In the genomic region with DNA sequence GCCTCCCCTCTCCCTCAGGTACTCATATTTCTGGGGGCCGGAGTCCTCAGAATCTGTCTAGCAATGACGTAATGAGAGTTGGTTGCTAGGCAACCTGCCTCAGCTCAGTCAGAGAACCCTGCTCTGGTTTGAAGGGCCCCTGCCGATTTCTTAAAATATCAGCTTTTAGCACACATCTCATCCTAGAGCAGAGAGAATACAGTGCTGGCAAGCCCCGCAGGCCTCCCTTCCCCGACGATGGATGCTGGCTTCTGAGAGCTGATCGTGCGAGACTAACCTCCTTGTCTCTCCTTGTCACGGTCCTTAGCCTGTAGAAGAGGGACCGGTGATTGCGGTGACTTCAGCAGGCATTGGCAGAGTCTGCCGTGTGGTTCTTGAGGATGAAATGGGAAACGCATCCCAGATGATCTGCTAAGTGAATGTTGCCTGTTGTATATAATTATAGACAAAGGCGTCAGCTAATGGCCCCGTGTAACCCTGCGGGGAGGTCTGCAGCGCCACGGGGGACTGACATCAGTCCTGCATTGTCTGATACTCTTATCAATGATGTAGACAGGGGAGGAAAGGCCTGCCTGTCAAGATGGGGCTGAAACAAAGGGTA, we compare ENCODE assay signal across 9 mouse cellular contexts.
DNase-seq lines count a peak whose midpoint lies in the region; ATAC-seq and TF ChIP-seq lines count a peak whose summit lies in the region.
"Had no signal": no experiment of that assay in that cellular context is flagged by ENCODE, and none has a peak within 500 bp of the region (broad histone marks: within the 10 kb centered on the region; RNA-seq: fewer than 3 reads in every experiment).

No protein-coding gene starts in this region.

- H3K4me3 ChIP-seq in lung, postnatal 0 days (ENCODE audit: low read depth, low read length), result no peak overlapping the region
- peak overlapping the region; percentile 36 for H3K4me3 ChIP-seq in hindbrain, embryonic 10.5 days
- H3K4me3 ChIP-seq in intestine, embryonic 16.5 days (ENCODE audit: low read length), result no peak overlapping the region
- H3K4me3 ChIP-seq: erythroblast, embryonic 14.5 days had no signal

- TF ChIP-seq CTCF in lung, postnatal 0 days (IDR thresholded peaks at IDR 0.05), result no peak

- no peak for DNase-seq in lung, postnatal 0 days (ENCODE audit: low spot score)
- no peak for DNase-seq in lung, postnatal 25 days (ENCODE audit: low spot score)
- DNase-seq in hindbrain, embryonic 10.5 days (ENCODE audit: low spot score), result peak; percentile 71
- peak; percentile 74 to 75 for DNase-seq in left cerebral cortex, postnatal 36 days (ENCODE audit: low spot score in 2 of 2)
- DNase-seq in right cerebral cortex, postnatal 10 days (ENCODE audit: low spot score in 2 of 2), result peak; percentile 87 to 93
- no peak for DNase-seq in thymus, adult 18-20 months
- DNase-seq in gastrocnemius, adult 18-20 months (ENCODE audit: low spot score), result no peak

- WGBS in lung, postnatal 0 days, result 27% methylated on average over 18 of the region's 18 CpGs
- WGBS in hindbrain, embryonic 10.5 days, result 13% methylated on average over 18 of the region's 18 CpGs
- WGBS in intestine, embryonic 16.5 days, result 39% methylated on average over 18 of the region's 18 CpGs

- no peaks in the 10 kb centered on the region for H3K27me3 ChIP-seq in lung, postnatal 0 days (replicated peaks; ENCODE audit: insufficient read depth, low read length)
- H3K27me3 ChIP-seq in hindbrain, embryonic 10.5 days (ENCODE audit: insufficient read depth, poor library complexity, severe bottlenecking), result peaks cover 69% of the 10 kb centered on the region
- no peaks in the 10 kb centered on the region for H3K27me3 ChIP-seq in intestine, embryonic 16.5 days (replicated peaks; ENCODE audit: control insufficient read depth, insufficient read depth, low read length)

- H3K9me3 ChIP-seq in lung, postnatal 0 days (ENCODE audit: low read length), result no peaks in the 10 kb centered on the region
- no peaks in the 10 kb centered on the region for H3K9me3 ChIP-seq in hindbrain, embryonic 10.5 days
- H3K9me3 ChIP-seq in intestine, embryonic 16.5 days (ENCODE audit: control insufficient read depth, low read length), result no peaks in the 10 kb centered on the region

- H3K4me2 ChIP-seq in lung, postnatal 0 days (replicated peaks; ENCODE audit: low read depth, low read length), result no peak overlapping the region
- H3K4me2 ChIP-seq in intestine, embryonic 16.5 days (ENCODE audit: low read depth, low read length), result no peak overlapping the region

- H3K9ac ChIP-seq in lung, postnatal 0 days (replicated peaks; ENCODE audit: low read depth), result no peak overlapping the region
- no peak overlapping the region for H3K9ac ChIP-seq in intestine, embryonic 16.5 days (ENCODE audit: low read depth, low read length)

- intact Hi-C loops in left cerebral cortex, postnatal 36 days (cut with DNase I), result loop anchor here (5.0 kb wide), 1 partner anchor 182 kb away; the partner anchor contains the start of gene Kif26a

- no peaks in the 10 kb centered on the region for H3K4me1 ChIP-seq in lung, postnatal 0 days (ENCODE audit: insufficient read depth, low read depth, low read length)
- H3K4me1 ChIP-seq in hindbrain, embryonic 10.5 days (replicated peaks), result peaks cover 72% of the 10 kb centered on the region
- peaks cover 27% of the 10 kb centered on the region for H3K4me1 ChIP-seq in intestine, embryonic 16.5 days (ENCODE audit: control insufficient read depth, insufficient read depth, low read length)

- no peak for TF ChIP-seq EP300 in lung, postnatal 0 days (IDR thresholded peaks at IDR 0.05)

- peak; percentile 6; the same call in 1 of the 2 replicates for ATAC-seq in lung, postnatal 0 days
- ATAC-seq in intestine, embryonic 16.5 days, result no peak; the same call in 1 of the 2 replicates

- H3K27ac ChIP-seq in lung, postnatal 0 days (ENCODE audit: low read length), result no peak overlapping the region
- H3K27ac ChIP-seq in hindbrain, embryonic 10.5 days, result peak overlapping the region; percentile 89
- no peak overlapping the region for H3K27ac ChIP-seq in intestine, embryonic 16.5 days (ENCODE audit: low read length)

- no peaks in the 10 kb centered on the region for H3K36me3 ChIP-seq in lung, postnatal 0 days (ENCODE audit: insufficient read depth, low read length)
- no peaks in the 10 kb centered on the region for H3K36me3 ChIP-seq in hindbrain, embryonic 10.5 days
- no peaks in the 10 kb centered on the region for H3K36me3 ChIP-seq in intestine, embryonic 16.5 days (ENCODE audit: control insufficient read depth, insufficient read depth, low read length)

Comparison
In these comparisons a context has a peak if more than half of its experiments do, and no peak if none do; other contexts are left out.
1. DNase-seq: peak in hindbrain, embryonic 10.5 days (single experiment), left cerebral cortex, postnatal 36 days (2 of 2) and right cerebral cortex, postnatal 10 days (2 of 2); none in lung, postnatal 0 days (single experiment), lung, postnatal 25 days (single experiment), thymus, adult 18-20 months (0 of 2) and gastrocnemius, adult 18-20 months (single experiment).